In genomic region chr10:34036587-34036986, GRCm38 (mm10) we compare ENCODE assay signal across 7 mouse cellular contexts. TPM values are rescaled to one million over a fixed set of nuclear protein-coding genes. Genes with fewer than 3 reads are reported as not detected.
DNase-seq lines count a peak whose midpoint lies in the region; ATAC-seq lines count a peak whose summit lies in the region.

No protein-coding gene starts in this region.

- peak; percentile 92 for ATAC-seq in common myeloid progenitor, adult 5-6 weeks (replicated peaks; ENCODE audit: low read depth, poor library complexity, severe bottlenecking)
- ATAC-seq in monocyte, adult 5-6 weeks (replicated peaks; ENCODE audit: insufficient number of reproducible peaks, low FRiP score, low TSS enrichment, poor library complexity, severe bottlenecking), result peak; percentile 83

- DNase-seq in left cerebral cortex, adult 11 months (ENCODE audit: low spot score), result peak; percentile 37
- no peak for DNase-seq in left cerebral cortex, adult 8-10 months (ENCODE audit: low spot score in 2 of 2)
- peak; percentile 47 for DNase-seq in MEL-GATA-1-ER (ENCODE audit: extremely low read depth, low read depth)
- peak; percentile 71 for DNase-seq in induced T-regulatory cell, adult 2 months (ENCODE audit: low read depth)
- DNase-seq in spleen, adult 12 weeks (ENCODE audit: low spot score), result no peak

RNA-seq across cellular contexts. Expression of gene Trappc3l, which starts 0.8 kb away (rescaled TPM):
- total RNA-seq in left cerebral cortex, adult 8-10 months (2022), result under 1 TPM in 3 of 4 experiments, not detected in 1; 0.34 to 0.71 (median 0.53) TPM
- not detected in 2 replicates for total RNA-seq in common myeloid progenitor, adult 5-6 weeks (2017)
- total RNA-seq in monocyte, adult 5-6 weeks (2017), result not detected in 3 replicates

RNA-seq across cellular contexts. Expression of gene Calhm4, which starts 7.5 kb away (rescaled TPM):
- not detected for total RNA-seq in left cerebral cortex, adult 8-10 months (2022)
- total RNA-seq in common myeloid progenitor, adult 5-6 weeks (2017), result not detected in 2 replicates
- not detected in 3 replicates for total RNA-seq in monocyte, adult 5-6 weeks (2017)

RNA-seq across cellular contexts. Expression of gene Rwdd1, which starts 17.2 kb away (rescaled TPM):
- 100 to 1,000 TPM in 3 of 4 experiments, 10 to 100 TPM in 1; 98.4 to 105 (median 102) TPM for total RNA-seq in left cerebral cortex, adult 8-10 months (2022)
- 165 and 212 TPM in 2 replicates for total RNA-seq in common myeloid progenitor, adult 5-6 weeks (2017)
- total RNA-seq in monocyte, adult 5-6 weeks (2017), result 87.2 to 102 TPM (median 97.4 TPM) in 3 replicates

RNA-seq across cellular contexts. Expression of gene Calhm5, which starts 59.7 kb away (rescaled TPM):
- 1 to 10 TPM; 1.8 to 2.8 (median 2.2) TPM for total RNA-seq in left cerebral cortex, adult 8-10 months (2022)
- not detected in 2 replicates for total RNA-seq in common myeloid progenitor, adult 5-6 weeks (2017)
- not detected in 3 replicates for total RNA-seq in monocyte, adult 5-6 weeks (2017)

Comparison
In these comparisons a context has a peak if more than half of its experiments do, and no peak if none do; other contexts are left out.
1. DNase-seq: peak in left cerebral cortex, adult 11 months (single experiment), MEL-GATA-1-ER (single experiment) and induced T-regulatory cell, adult 2 months (single experiment); none in left cerebral cortex, adult 8-10 months (0 of 2) and spleen, adult 12 weeks (single experiment).